Mouse (Mus musculus): Measurements from ENCODE around the gene Zfp385c. TPM values are rescaled to one million over a fixed set of nuclear protein-coding genes. Genes with fewer than 3 reads are reported as not detected.

Gene Zfp385c
- polyA plus RNA-seq, 1 experiment from 2014 or later: 1.7 TPM

DNA sequence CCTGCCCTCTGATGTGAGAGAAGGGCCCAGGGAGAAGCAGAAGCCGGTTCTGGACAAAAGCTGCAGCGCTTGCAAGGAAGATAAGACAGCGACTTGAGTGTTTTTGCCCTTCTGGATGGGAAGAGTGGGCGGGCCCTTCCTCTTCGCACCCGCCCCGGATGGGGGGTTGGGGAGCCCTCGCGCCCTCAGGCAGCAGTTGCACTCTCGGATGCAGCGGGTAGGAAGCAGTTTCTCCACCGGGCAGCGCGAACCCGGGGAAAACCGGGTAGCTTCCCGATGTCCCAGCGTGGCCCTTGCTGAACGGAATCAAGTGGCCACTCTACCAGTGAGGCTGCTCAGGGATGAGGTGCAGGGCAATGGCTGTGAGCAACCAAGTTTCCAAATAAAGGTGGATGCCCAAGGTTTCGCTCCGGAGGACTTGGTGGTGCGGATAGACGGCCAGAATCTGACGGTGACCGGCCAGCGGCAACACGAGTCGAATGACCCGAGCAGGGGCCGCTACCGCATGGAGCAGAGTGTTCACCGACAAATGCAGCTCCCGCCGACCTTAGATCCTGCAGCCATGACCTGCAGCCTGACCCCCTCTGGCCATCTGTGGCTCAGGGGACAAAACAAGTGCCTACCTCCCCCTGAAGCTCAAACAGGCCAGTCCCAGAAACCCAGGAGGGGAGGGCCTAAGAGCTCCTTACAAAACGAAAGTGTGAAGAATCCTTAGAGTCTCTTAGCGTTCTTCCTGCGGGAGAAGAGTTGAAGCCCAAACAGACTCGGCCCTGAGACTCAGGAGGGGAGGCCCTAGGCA, 21.7 kb upstream of the Zfp385c start, which contains the start of gene Hspb9:
TSS of gene Hspb9 (plus strand) at position 116 of the 799 bp plus-strand sequence.
- Histone ChIP-seq H3K27ac (replicated peaks; ENCODE audit: low read depth, low read length) (peak within 1 kb of the TSS; percentile 22), H3K4me1 (ENCODE audit: control insufficient read depth, insufficient read depth, low read length) (peaks cover 26% of the 10 kb centered on the region), H3K4me3 (ENCODE audit: low read depth, low read length) (peak within 1 kb of the TSS; percentile 99), H3K27me3 (replicated peaks; ENCODE audit: control insufficient read depth, insufficient read depth, low read length) (no peaks in the 10 kb centered on the region), H3K9me3 (ENCODE audit: control insufficient read depth, low read length) (no peaks in the 10 kb centered on the region), H3K9ac (ENCODE audit: low read depth, low read length) (peak within 1 kb of the TSS; percentile 59), H3K4me2 (ENCODE audit: low read depth, low read length) (peak within 1 kb of the TSS; percentile 73), H3K36me3 (ENCODE audit: control insufficient read depth, insufficient read depth, low read length) (peaks cover 54% of the 10 kb centered on the region)
- 9% methylated on average over 38 of the region's 38 CpGs for WGBS
- ATAC-seq (ENCODE audit: low read depth) (no peak), DNase-seq (ENCODE audit: low spot score) (peak; percentile 79)

DNA sequence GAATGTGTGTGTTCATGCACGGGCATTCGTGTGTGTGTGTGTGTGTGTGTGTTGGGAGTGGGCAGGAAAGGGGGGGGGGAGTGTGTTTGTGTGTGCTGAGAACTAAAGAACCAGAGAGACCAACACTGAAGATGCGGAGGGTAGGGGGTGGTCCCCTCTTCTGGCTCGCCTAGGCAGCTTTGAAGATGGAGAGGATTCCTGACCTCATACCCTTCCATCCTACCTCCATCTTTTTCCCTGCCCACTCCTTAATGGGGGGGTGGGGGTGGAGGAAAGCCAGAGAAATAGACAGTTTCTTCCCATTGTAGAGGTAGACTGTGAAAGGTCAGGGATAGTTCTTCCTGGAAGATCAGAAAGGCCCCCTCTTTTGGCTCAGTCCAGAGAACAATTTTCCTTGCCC, 20.9 kb upstream of the Zfp385c start:
- peaks cover 54% of the 10 kb centered on the region for H3K36me3 ChIP-seq (ENCODE audit: control insufficient read depth, insufficient read depth, low read length)
- H3K27me3 ChIP-seq (replicated peaks; ENCODE audit: control insufficient read depth, insufficient read depth, low read length): no peaks in the 10 kb centered on the region
- ATAC-seq (ENCODE audit: low read depth) (no peak), DNase-seq (ENCODE audit: low spot score) (no peak)
- peak overlapping the region; percentile 23; the same call in 1 of the 2 replicates for H3K4me3 ChIP-seq (ENCODE audit: low read depth, low read length)
- H3K4me2 ChIP-seq (ENCODE audit: low read depth, low read length): peak overlapping the region; percentile 73
- no peaks in the 10 kb centered on the region for H3K9me3 ChIP-seq (ENCODE audit: control insufficient read depth, low read length)
- 56% methylated on average over 4 of the region's 4 CpGs for WGBS
- 0 out of 2 replicates have a peak overlapping the region, but pooled peaks have one; percentile 22 for H3K27ac ChIP-seq (replicated peaks; ENCODE audit: low read depth, low read length)
- H3K9ac ChIP-seq (ENCODE audit: low read depth, low read length): peak overlapping the region; percentile 59; the same call in 1 of the 2 replicates
- H3K4me1 ChIP-seq (ENCODE audit: control insufficient read depth, insufficient read depth, low read length): peaks cover 26% of the 10 kb centered on the region

DNA sequence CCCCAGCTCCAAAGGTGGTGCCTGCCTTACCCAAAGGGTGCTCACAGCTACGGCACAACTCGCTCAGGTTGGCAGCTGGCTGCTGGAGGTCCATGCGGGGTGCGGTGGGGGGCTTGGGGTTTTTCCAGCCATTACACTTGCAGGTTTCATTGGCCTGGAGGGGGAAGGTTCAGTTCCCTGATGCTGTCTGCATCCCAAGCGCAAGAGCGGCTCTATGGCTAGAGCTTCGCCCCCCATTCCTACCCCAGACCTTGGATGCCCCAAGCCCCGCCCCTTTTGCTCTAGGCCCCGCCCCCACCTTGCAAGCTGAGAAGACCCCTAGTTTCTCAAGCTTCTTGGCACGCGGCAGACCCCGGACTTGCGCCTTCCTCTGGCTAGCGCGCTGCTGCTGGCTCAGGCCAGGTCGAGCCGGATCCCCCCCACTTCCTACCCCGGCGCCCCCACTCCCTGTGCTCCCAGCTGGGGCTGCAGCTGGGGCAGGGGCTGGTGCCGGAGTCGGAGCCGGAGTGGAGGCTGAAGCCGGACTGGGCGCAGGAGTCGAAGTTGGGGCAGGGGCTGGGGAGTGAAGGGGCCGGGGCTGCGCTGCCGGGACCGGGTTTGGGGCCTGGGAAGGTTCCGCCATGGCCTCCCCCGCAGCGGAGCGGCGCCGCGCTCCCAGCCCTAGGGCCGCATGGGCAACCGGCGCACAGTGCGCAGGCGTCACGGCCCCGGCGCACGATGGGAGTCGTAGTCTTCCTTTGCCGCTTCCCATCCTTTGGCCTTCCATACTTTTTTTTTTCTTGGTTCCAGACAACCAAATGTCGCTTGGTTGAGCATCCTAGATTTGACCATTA, 19.7 kb upstream of the Zfp385c start, which contains the start of gene Kat2a:
TSS of gene Kat2a (minus strand) at position 683 of the 833 bp plus-strand sequence.
- WGBS: 1% methylated on average over 30 of the region's 48 CpGs
- peak; percentile 94 for ATAC-seq (ENCODE audit: low read depth)
- peak within 1 kb of the TSS; percentile 99 for H3K4me3 ChIP-seq (ENCODE audit: low read depth, low read length)

DNA sequence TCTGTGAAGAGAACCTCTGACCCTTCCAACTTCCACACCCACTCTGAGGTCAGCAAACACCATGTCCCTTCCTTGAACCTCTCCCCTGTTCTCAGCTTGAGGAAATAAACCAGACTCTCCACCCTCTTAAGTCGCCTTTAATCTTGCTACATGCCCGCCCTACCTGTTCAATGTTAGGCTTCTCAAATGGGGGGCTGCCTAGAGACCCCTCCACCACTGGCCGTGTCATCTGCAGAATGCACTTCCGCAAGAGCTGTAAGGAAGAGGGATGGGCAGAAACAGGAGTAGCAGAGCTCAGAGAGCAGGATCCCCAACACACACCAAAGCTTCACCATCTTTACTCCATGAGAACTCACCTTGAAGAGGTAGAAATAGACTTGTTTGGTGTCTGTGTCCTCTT, 18.7 kb upstream of the Zfp385c start:
- DNase-seq (ENCODE audit: low spot score): no peak
- 88% methylated on average over 4 of the region's 4 CpGs for WGBS
- no peaks in the 10 kb centered on the region for H3K9me3 ChIP-seq (ENCODE audit: control insufficient read depth, low read length)
- H3K27me3 ChIP-seq (replicated peaks; ENCODE audit: control insufficient read depth, insufficient read depth, low read length): no peaks in the 10 kb centered on the region
- H3K4me3 ChIP-seq (ENCODE audit: low read depth, low read length): no peak overlapping the region
- H3K36me3 ChIP-seq (ENCODE audit: control insufficient read depth, insufficient read depth, low read length): peaks cover 55% of the 10 kb centered on the region
- H3K9ac ChIP-seq (ENCODE audit: low read depth, low read length): no peak overlapping the region
- H3K27ac ChIP-seq (replicated peaks; ENCODE audit: low read depth, low read length): no peak overlapping the region
- peak overlapping the region; percentile 73; the same call in 1 of the 2 replicates for H3K4me2 ChIP-seq (ENCODE audit: low read depth, low read length)
- no peak for ATAC-seq (ENCODE audit: low read depth)
- H3K4me1 ChIP-seq (ENCODE audit: control insufficient read depth, insufficient read depth, low read length): peaks cover 26% of the 10 kb centered on the region

More for the DNA sequence above, 19.7 kb upstream of the Zfp385c start, which contains the start of gene Kat2a:
- Histone ChIP-seq H3K9me3 (ENCODE audit: control insufficient read depth, low read length) (no peaks in the 10 kb centered on the region), H3K27ac (replicated peaks; ENCODE audit: low read depth, low read length) (peak within 1 kb of the TSS; percentile 76), H3K9ac (ENCODE audit: low read depth, low read length) (peak within 1 kb of the TSS; percentile 96), H3K4me1 (ENCODE audit: control insufficient read depth, insufficient read depth, low read length) (peaks cover 26% of the 10 kb centered on the region), H3K36me3 (ENCODE audit: control insufficient read depth, insufficient read depth, low read length) (peaks cover 55% of the 10 kb centered on the region), H3K27me3 (replicated peaks; ENCODE audit: control insufficient read depth, insufficient read depth, low read length) (no peaks in the 10 kb centered on the region), H3K4me2 (ENCODE audit: low read depth, low read length) (peak within 1 kb of the TSS; percentile 73)
- DNase-seq (ENCODE audit: low spot score): peak; percentile 94

DNA sequence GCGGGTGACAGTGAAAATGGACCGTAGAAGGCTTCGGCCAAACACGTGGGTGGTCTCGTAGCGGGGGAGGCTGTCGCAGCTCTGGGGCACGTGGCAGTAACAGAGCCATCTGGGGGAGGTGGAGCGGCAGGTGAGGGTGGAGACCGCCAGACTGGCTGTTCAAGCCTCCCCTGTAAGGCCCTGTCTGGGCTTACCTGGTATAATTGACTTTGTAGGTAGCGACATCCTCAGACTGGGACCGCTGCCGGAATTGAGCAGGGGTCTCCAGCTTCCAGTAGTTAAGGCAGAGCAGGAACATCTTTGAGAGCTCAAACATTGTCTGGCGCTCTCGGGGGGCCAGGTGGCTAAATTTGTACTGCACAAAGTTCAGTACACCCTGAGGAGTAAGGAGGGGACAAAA, 18.3 kb upstream of the Zfp385c start:
- Histone ChIP-seq H3K36me3 (ENCODE audit: control insufficient read depth, insufficient read depth, low read length) (peaks cover 55% of the 10 kb centered on the region), H3K9me3 (ENCODE audit: control insufficient read depth, low read length) (no peaks in the 10 kb centered on the region), H3K9ac (ENCODE audit: low read depth, low read length) (no peak overlapping the region), H3K4me1 (ENCODE audit: control insufficient read depth, insufficient read depth, low read length) (peaks cover 26% of the 10 kb centered on the region), H3K27ac (replicated peaks; ENCODE audit: low read depth, low read length) (no peak overlapping the region), H3K4me2 (ENCODE audit: low read depth, low read length) (no peak overlapping the region), H3K4me3 (ENCODE audit: low read depth, low read length) (no peak overlapping the region), H3K27me3 (replicated peaks; ENCODE audit: control insufficient read depth, insufficient read depth, low read length) (no peaks in the 10 kb centered on the region)
- DNase-seq (ENCODE audit: low spot score): no peak
- 90% methylated on average over 15 of the region's 15 CpGs for WGBS
- ATAC-seq (ENCODE audit: low read depth): no peak

DNA sequence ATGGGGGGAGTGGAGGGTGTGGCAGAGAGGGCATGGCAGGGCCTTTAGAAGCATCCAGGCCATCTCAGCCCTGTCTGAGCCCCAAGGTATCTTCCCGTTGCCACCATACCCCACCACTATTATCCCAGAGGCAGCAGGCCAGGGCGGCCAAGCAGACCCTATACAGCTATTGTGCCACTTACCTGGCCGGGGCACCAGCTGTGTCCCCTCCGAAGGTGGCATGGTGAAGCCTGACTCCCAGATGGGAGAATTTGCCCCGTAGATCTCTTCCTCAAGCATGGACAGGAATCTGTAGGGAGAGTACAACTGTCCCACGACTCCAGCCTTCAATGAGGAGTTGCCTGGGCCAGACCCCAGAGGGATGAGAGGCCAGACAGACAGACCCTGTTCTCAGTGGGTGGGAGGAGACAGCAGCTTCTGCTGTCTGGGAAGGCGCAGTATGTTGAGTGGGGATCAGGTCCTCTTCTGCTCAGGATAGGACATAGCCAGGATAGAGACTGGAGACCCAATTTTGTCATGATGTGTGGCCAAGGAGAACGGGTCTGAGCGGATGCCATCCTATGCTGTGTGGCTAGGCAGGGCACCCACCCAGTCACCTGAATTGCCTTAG, 17.1 kb upstream of the Zfp385c start:
- Histone ChIP-seq H3K27ac (replicated peaks; ENCODE audit: low read depth, low read length) (no peak overlapping the region), H3K27me3 (replicated peaks; ENCODE audit: control insufficient read depth, insufficient read depth, low read length) (no peaks in the 10 kb centered on the region), H3K4me2 (ENCODE audit: low read depth, low read length) (no peak overlapping the region), H3K36me3 (ENCODE audit: control insufficient read depth, insufficient read depth, low read length) (peaks cover 63% of the 10 kb centered on the region), H3K9ac (ENCODE audit: low read depth, low read length) (no peak overlapping the region), H3K4me1 (ENCODE audit: control insufficient read depth, insufficient read depth, low read length) (peaks cover 25% of the 10 kb centered on the region), H3K9me3 (ENCODE audit: control insufficient read depth, low read length) (no peaks in the 10 kb centered on the region), H3K4me3 (ENCODE audit: low read depth, low read length) (no peak overlapping the region)
- WGBS: 87% methylated on average over 9 of the region's 9 CpGs
- ATAC-seq (ENCODE audit: low read depth) (no peak), DNase-seq (ENCODE audit: low spot score) (no peak)

DNA sequence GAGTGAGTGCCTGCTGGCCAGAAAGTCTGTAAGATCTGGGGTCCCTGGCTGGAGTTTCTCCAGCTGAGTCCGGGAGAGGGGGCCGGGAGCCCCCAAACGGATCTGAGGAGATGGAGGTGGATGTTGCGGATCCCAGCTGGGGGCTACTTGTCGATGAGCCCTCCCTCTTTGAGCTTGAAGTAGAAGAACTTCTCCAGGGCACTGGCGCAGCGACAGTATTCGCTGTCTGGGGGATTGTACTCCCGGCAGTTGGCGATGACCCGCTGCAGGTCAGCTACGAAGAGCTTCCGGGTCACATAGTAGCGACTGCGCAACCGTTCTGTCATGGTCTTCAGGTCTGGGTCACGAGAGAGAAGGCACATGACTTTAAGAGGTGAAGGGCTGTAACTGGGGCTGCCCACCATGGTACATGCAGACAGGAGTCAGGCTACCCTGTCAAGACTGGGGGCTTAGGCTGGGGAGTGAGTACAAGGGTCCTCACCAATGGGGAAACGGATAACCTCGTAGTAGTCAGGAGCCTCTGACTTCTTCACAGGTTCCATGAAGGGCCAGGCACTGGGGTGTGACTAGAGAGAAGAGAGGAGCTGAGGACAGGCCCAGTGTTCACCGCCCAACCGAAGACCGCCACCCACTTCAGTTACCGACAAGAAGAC, 13.0 kb upstream of the Zfp385c start:
- WGBS: 87% methylated on average over 23 of the region's 23 CpGs
- Histone ChIP-seq H3K4me1 (ENCODE audit: control insufficient read depth, insufficient read depth, low read length) (0 out of 2 replicates have a peak, but pooled peaks cover 3% of the 10 kb centered on the region), H3K9ac (ENCODE audit: low read depth, low read length) (no peak overlapping the region), H3K9me3 (ENCODE audit: control insufficient read depth, low read length) (no peaks in the 10 kb centered on the region), H3K27me3 (replicated peaks; ENCODE audit: control insufficient read depth, insufficient read depth, low read length) (no peaks in the 10 kb centered on the region), H3K27ac (replicated peaks; ENCODE audit: low read depth, low read length) (no peak overlapping the region), H3K4me2 (ENCODE audit: low read depth, low read length) (no peak overlapping the region), H3K4me3 (ENCODE audit: low read depth, low read length) (no peak overlapping the region), H3K36me3 (ENCODE audit: control insufficient read depth, insufficient read depth, low read length) (peaks cover 59% of the 10 kb centered on the region)
- DNase-seq (ENCODE audit: low spot score) (no peak), ATAC-seq (ENCODE audit: low read depth) (no peak)

Measured in embryonic facial prominence, embryonic 14.5 days (tissue).